Mouse (Mus musculus): ENCODE measurements around the gene Gnpat. TPM values are rescaled to one million over a fixed set of nuclear protein-coding genes. Genes with fewer than 3 reads are reported as not detected.

Gnpat gene
- total RNA-seq, 4 experiments from 2014 or later, result 93.8 to 131 (median 107) TPM

DNA sequence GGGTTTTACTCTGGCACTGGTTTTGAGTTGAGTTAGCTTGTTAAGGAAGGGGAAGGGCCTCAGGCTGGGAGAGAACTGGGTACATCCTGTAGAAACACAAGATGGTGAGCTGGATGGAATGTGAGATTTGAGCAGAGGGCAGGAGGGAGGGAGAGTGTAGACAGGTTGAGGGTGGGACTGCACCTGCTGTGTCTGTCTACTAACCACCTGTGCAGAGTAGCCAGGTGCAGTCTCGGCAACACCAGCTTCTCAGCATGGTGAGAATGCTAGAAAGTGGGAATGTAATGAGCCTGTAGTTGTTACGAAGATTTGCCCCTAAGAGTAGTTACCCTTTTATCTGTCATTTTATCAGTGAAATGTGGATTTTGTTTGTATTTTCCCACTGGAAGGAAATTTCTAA, 42.6 kb downstream of the Gnpat start:
- no peak for DNase-seq

DNA sequence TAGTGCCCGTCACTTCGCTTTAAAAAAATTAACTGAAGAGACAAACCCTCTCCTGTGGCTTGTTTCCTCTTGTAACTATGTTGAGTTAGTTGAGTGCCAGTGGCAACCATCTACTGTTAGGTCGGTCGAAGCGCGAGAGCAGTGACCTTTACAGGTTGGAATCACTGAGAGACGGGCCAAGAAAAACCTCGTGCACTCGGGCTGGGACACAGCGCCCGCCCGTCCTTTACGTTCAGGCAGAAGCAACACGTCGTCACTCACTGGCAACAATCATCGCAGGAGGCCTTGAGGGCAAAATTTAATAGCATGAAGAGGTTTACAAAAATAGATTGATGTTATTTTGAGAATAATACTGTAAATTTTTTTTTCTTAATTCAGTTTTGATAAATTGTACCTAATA, 47.1 kb downstream of the Gnpat start:
- no peak for DNase-seq

DNA sequence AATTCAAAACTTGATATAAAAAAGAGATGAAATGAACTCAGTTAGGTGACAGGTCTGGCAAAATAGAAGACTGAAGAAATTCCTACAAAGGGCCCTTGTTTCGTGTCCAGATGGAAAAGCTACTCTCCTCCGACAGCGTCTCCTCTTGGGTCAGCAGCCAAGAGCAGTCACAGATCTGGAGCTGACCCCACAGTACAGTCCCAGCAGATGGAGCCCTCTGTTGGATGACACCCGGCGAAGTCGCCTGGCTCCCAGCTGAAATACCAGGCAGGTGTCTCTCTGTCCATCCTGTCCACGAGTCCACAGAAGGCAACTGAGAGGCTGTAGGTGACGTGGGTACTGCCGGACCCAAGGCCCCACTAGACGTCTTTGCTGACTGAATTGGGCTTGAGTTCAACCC, 47.5 kb downstream of the Gnpat start:
- DNase-seq, result no peak

DNA sequence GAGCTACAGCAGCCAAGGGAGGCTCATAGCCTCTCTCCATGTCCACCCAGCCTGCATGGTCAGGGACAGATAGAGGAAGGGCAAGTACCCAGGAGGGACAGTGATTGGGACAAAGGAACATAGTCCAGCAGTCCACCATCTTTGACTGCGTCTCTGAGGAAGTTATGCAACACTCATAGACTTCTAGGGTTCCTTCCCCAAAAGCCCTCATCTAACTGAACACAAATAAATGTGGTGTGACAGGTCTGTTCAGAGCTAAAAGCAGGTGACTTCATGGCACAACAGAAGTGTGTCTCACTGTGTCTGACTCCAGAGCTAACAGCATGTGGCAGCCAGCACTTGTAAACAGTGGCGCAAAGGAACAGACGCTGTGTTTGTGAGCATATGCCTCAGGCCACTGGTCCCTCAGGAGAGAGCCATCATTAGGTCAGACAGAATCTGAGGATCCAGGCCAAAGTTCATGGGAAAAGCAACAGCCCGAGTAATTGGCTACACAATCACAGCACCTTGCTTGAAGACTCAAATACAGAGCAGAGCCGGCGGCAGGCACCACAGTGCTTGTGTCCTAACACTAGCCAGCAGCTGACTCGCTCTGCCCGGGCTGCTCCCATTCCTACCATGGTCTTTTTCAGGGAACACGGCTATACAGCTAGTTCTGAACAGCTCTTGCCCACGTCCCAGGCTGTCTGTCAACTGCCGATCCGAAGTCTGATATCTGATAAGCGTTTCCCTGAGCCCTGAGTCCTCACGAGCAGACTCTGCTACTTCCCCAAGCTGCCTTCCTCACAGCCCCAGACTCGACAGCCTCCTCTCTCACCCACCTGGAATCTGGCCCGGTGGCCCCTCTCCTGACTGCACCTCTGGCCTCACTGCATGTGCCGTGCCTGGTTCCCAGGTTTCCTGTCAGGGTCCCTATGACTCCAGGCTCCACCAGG, 49.4 kb downstream of the Gnpat start:
- no peak for DNase-seq

DNA sequence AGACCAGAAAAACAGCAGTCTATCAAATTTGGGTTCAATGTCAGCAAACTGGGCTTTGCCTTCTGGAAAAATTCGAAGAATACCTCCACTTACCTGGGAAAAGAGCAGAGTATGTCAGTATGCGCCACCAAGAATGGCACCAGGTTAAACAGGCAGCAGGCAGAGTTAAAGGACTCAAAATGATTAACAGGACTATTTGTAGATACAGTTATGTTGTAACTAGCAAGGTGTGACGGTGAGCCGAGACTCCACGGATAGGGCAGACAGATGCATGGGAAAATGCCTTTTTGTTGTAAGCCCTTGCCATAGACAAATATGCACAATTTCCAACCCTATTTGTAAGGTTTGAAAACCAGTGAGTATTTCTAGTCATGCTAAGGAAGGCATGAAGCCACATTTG, 51.2 kb downstream of the Gnpat start:
- DNase-seq, result no peak

DNA sequence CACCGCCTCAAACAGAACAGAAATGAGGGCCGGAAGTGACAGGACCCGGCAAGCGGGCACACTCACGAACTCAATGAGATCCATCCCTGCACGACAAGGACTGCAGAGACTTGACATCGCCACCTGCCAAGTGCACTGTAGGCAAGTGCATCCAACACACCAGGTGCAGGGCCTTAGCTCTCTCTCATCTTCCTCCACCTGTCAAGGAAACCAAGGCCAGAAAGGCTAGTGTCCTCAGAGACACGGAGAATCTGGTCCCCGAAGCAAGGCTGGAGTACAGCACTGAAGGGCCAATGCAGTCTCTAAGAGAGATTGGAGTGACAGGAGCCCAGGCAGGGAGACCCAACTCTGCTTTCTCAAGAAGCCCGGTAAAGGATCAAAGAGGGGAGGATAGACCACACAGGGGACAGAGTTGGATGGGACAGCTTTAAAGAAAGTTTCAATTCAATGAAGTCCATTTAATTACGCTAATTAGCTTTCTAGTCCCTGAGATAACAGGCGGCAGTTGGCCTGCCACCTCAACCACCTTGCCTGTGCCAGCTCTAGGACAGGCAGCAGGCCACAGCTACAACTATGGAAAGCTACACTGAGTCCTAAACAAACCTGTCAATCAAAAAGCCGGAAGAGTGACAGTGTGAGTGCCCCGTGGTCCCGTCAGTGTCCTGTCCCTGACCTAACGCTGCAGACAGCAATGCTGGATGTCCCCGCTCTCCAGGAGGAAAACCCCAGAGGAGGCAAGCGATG, 55.1 kb downstream of the Gnpat start:
- DNase-seq, result no peak

DNA sequence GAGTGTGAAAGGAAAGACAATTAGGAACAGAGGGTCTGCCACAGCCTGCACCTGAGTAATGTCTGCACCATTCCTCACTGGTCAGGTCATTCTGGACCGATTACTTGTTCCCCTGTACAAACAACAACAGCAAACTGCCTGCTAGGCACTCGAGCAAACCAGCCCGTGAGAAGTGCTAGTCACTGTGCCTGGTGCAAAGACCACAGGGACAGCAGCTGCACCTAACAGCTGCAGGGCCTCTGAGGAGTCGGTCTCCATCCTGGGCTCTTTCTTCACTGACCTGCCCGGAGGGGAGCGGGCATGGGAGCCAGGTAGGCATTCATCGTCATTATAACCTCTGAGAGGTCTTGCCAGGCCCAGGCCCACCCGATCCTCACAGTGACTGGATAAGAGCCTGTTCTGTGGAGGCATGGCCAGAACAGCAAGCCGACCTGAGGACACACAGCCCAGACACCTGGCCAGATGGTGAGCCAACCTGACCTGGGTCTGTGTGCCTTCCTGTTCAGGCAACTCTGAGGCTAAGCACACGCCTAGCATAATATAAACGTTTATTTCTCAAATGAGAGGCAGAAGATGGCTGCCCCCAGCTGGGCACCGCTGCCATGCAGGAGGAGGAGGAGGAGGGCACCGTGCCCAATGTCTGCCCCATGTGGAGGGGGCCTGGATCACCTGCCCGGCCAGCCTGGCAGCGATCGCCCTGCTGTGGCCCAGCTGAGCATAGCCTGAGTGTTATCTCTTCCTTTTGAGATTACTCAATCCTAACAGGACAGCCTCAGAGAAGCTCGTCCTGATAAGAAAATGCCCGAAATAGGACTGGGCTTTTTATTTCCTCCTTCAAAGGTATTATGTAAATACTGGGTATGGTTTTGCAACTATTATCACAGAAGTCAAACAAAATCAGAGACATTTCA, 58.8 kb downstream of the Gnpat start:
- no peak for DNase-seq

DNA sequence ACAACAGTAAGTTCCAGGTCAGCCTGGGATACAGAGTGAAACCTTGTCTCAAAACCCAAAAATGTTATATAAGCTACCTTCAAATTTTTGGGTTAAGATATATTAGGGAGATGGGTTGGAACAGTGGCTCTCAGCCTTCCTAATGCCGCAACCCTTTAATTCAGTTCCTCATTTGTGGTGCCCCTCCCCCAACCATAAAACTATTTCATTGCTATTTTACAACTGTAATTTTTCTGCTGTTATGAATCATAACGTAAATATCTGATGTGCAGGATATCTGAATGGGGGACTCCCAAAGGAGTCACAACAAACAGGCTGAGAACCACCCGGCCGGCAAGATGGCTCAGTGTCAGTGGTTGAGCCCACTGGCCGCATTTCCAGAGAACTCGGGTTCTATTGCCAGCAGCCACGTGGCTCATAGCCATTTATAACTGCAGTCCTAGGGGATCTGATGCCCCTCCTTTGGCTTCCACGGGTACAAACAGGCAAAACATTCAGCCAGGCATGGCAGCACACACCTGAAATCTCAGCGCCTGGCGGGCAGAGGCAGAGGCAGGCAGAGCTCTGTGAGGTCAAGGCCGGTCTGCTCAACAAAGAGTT, 59.8 kb downstream of the Gnpat start:
- no peak for DNase-seq

DNA sequence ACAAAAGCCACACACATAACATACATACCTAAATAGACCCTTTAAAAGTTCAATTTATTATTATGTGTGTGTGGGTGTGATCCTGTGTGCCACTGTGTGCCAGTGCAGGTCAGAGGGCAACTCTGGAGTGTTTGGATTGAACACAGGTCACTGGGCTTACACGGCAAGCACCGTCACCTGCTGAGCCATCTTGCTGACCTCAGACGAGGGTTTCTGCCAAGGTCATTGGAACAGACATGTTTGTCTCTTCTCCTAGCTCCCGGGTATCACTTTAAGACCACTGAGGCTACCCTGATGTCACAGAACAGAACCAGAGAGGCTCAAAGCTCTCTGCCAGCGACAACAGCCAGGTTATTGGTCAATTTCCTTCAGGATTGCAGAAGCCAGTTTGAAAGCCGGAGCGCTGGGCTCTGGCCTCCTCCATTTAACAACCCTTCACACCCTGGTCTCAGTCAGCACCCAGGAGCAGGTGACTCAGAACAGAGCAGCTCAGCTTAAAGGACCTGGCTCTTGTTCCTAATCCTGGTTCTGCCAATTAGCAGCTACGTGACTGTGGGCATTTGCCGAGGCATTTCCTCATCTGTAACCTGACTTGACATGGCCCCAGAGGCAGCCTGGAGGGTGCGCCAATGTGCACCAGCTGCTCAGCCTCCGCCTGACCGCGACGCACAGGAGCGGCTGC, 61.3 kb downstream of the Gnpat start:
- no peak for DNase-seq

DNA sequence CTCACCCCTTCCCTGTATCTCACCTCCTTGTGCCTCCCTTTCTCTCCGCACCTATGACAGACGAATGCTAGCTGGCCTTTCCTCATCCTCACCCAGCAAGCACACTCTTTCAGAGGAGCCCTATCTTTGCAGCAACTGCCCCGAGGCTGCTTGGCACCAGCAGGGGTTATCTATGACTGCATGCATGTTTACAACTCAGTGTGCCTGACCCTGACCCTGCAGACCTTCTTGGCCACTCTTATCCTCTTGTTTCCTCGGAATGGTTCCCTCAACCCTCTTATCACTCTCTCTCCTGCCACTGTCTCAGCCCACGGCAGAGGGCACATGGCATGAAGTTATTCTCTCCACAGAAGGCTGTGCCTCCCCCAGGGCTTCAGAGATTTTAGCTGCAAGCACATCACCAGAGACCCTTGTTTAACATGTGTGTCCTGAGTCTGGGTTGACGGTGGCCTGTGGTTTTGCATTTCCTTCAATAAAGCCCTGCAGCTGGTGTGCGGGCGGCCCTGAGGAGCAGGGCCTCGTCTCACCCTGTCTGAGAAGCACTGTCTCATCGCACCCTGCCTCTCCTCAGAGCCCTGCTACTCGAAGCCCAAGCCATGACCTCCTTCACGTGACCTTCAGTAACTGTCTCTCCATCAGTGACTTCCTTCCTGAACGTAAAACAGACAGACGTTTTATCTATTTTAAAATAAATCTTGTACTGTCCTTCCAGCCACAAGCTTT, 62.9 kb downstream of the Gnpat start:
- DNase-seq, result no peak

DNA sequence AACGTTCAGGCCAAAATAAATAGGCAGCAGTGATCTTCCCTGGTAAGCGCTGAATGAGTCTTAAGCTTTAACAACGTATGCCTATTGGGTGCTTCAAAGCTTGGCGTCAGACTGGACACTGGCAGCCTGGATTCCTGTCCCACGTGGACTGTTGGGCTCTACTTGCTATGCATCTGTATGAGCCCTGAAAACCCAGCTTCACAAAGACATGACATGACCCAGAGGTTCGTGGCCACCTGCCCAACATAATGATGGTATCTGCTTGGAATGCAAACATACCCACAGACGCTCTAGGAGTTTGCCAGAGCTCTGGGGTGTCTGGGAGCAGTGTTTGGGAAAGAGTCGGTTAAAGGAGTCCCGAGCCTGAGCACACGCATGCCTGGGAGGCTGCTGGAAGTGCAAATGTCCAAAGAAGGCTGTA, 63.5 kb downstream of the Gnpat start:
- no peak for DNase-seq

DNA sequence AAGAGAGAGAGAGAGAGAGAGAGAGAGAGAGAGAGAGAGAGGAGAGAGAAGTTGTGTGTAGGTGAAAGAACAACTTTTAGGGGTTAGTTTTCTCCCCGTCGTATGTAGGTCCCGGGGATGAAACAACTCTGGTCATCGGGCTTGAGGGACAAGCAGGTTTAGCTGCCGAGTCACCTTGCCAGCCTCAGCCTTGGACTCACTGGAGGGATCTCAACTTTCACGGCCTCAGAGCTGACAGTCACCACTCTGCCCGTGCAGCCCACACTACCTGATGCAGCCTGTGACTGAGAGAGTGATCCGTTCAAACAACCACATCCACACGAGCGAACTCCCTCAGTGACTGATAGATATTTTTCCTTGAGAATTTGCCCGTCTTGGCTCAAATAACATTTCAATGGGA, 66.2 kb downstream of the Gnpat start:
- no peak for DNase-seq

DNA sequence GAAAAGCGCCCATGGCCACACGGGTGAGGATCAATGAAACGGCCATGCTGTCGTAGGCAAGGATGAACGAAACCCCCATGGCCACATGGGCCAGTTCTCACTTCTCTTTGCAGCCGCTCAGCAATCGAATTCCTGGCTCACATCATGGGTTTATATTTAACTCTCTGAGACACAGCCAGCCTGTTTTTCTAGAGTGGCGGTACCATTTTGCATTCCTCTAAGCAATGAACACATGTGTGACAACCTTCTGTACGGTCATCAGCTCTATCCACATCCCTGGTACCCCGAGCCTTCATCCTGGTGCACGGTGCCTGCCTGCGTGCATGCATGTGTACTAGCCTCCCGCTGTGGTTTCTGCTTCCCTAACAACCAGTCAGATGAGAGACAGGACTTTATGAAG, 67.3 kb downstream of the Gnpat start:
- no peak for DNase-seq

DNA sequence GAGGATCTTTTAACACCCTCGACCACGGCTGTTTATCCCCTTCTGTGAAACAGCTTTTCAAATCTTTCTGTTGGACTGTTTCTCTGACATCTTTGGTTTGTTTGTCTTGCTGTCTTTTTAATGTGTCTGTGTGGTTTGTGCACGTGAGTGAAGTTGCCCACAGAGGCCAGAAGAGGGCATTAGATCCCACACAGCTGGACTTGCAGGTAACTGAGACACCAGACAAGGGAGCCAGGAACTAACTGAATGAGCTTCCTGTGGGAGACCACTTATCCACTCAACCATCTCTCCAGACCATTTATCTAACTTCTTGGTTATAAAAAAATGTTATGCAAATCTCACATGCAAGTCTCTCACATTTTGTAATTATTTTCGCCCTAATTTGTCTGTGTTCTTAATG, 67.8 kb downstream of the Gnpat start:
- DNase-seq, result no peak

DNA sequence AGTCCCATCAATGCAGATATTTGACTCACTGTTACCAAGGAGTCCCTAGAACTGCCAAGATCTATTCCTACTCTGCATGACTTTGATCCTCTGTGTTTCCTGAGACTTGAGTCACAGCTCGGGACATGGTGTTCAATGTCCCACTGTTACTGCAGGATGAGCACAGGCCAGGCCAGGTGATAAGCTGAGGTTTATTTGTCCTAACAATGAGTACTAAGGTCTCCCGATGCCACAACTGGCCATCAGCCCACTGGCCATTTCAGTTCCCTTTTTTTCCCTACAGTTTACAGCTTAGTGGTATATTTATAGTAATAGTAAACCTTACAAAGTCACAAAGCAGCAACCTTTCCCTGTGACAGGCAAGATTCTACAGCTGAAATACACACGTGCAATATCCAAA, 69.6 kb downstream of the Gnpat start:
- no peak for DNase-seq

DNA sequence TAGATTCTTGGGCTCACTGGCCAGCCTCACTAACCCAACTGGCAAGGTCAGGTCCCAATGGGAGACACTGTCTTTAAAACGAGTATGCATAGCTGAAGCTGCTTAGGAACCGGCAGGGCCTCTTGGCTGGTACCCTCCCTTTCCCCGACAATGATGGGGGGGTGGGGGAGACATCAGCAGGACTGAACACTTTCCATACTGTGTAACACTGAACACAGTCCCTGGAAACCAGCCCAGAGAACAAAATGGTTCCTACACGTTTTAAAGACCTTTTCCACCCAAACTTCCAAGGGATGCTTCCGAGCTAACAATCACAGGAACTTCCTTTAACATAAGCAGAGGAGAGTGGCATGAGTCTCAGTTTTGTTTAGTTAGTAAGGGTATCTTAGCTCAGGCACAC, 72.3 kb downstream of the Gnpat start:
- no peak for DNase-seq

DNA sequence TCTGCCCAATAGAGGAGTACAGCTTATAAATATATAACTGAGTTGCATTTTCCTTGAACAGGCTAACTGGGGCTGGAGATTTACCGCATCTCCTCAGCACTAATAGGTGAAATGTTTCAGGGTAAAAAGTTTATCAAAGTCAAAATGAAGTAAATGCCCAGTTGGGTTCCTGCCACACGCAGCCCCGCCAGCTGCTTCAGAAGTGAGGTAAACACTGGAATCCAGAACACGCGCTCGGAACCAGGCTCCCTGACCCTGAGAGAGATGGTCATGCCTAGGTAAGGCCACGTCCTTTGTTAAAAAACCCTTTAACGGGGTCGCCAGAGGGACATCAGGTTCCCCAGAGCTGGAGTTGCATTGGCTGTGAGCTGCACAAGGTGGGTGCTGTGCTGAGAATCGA, 73.9 kb downstream of the Gnpat start:
- no peak for DNase-seq

DNA sequence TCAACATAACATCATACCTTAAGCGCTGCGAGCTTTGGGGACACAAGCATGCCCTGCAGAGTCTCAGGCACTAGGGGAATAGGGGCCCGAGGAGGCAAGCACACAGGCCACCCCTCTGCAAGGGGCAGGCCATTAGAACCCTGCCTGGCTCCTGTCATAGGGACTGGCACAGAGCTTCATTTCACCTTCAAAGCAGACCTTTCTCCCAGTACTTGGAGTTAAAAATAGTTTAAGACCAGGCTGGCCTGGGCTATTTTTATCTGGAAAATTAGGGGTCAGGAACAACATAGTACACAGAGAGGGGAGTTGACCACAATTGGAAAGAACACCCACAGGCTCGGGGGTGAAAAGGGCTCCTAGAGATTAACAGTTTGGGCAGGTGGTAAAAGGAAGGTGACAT, 74.5 kb downstream of the Gnpat start:
- no peak for DNase-seq
